Mouse (Mus musculus): ENCODE measurements around the gene Gpr37l1. TPM values are rescaled to one million over a fixed set of nuclear protein-coding genes. Genes with fewer than 3 reads are reported as not detected.

Gene Gpr37l1
- 0.71 and 0.77 TPM in 2 replicates for polyA plus RNA-seq (2015; fragmentation: Nextera tagmentation; extraction: Ambion mirVana)

GRCm38 (mm10) chr1:135167435-135167834, at the start of gene Gpr37l1:
Gene Gpr37l1, minus strand, starts transcription at chr1:135167681.
- Histone ChIP-seq H3K27me3 (replicated peaks; ENCODE audit: control insufficient read depth, insufficient read depth, low read length) (no peaks in the 10 kb centered on the region), H3K27ac (ENCODE audit: low read length) (no peak within 1 kb of the TSS), H3K4me1 (ENCODE audit: control insufficient read depth, insufficient read depth, low read length) (peaks cover 15% of the 10 kb centered on the region; the same call in 1 of the 2 replicates), H3K9me3 (ENCODE audit: control insufficient read depth, low read length) (no peaks in the 10 kb centered on the region), H3K9ac (ENCODE audit: low read depth, low read length) (no peak within 1 kb of the TSS), H3K36me3 (ENCODE audit: control insufficient read depth, insufficient read depth, low read length) (no peaks in the 10 kb centered on the region), H3K4me2 (ENCODE audit: low read depth, low read length) (no peak within 1 kb of the TSS), H3K4me3 (ENCODE audit: low read length) (no peak within 1 kb of the TSS)
- ATAC-seq: no peak
- 72% methylated on average over 11 of the region's 11 CpGs for WGBS

- 67% methylated on average over 9 of the region's 9 CpGs for WGBS
- Histone ChIP-seq H3K9ac (ENCODE audit: low read depth, low read length) (no peak overlapping the region), H3K27ac (ENCODE audit: low read length) (no peak overlapping the region), H3K4me3 (ENCODE audit: low read length) (no peak overlapping the region), H3K4me1 (ENCODE audit: control insufficient read depth, insufficient read depth, low read length) (peaks cover 3% of the 10 kb centered on the region; the same call in 1 of the 2 replicates), H3K4me2 (ENCODE audit: low read depth, low read length) (no peak overlapping the region), H3K27me3 (replicated peaks; ENCODE audit: control insufficient read depth, insufficient read depth, low read length) (no peaks in the 10 kb centered on the region), H3K36me3 (ENCODE audit: control insufficient read depth, insufficient read depth, low read length) (no peaks in the 10 kb centered on the region), H3K9me3 (ENCODE audit: control insufficient read depth, low read length) (no peaks in the 10 kb centered on the region)
- ATAC-seq: peak; percentile 65
Observed at GRCm38 (mm10) chr1:135213772-135214640, 46.5 kb upstream of the Gpr37l1 start.

GRCm38 (mm10) chr1:135210421-135210820, 42.9 kb upstream of the Gpr37l1 start:
- Histone ChIP-seq H3K27me3 (replicated peaks; ENCODE audit: control insufficient read depth, insufficient read depth, low read length) (no peaks in the 10 kb centered on the region), H3K9ac (ENCODE audit: low read depth, low read length) (no peak overlapping the region), H3K4me1 (ENCODE audit: control insufficient read depth, insufficient read depth, low read length) (peaks cover 9% of the 10 kb centered on the region), H3K4me3 (ENCODE audit: low read length) (no peak overlapping the region), H3K4me2 (ENCODE audit: low read depth, low read length) (no peak overlapping the region), H3K27ac (ENCODE audit: low read length) (no peak overlapping the region), H3K9me3 (ENCODE audit: control insufficient read depth, low read length) (no peaks in the 10 kb centered on the region), H3K36me3 (ENCODE audit: control insufficient read depth, insufficient read depth, low read length) (no peaks in the 10 kb centered on the region)
- no peak for ATAC-seq
- 47% methylated on average over 5 of the region's 5 CpGs for WGBS

GRCm38 (mm10) chr1:135208716-135209115, 41.2 kb upstream of the Gpr37l1 start:
- 53% methylated on average over 9 of the region's 9 CpGs for WGBS
- H3K36me3 ChIP-seq (ENCODE audit: control insufficient read depth, insufficient read depth, low read length): no peaks in the 10 kb centered on the region
- H3K27ac ChIP-seq (ENCODE audit: low read length): no peak overlapping the region
- no peak overlapping the region for H3K9ac ChIP-seq (ENCODE audit: low read depth, low read length)
- H3K27me3 ChIP-seq (replicated peaks; ENCODE audit: control insufficient read depth, insufficient read depth, low read length): no peaks in the 10 kb centered on the region
- no peak overlapping the region for H3K4me3 ChIP-seq (ENCODE audit: low read length)
- ATAC-seq: peak; percentile 53
- no peaks in the 10 kb centered on the region for H3K9me3 ChIP-seq (ENCODE audit: control insufficient read depth, low read length)
- peaks cover 12% of the 10 kb centered on the region for H3K4me1 ChIP-seq (ENCODE audit: control insufficient read depth, insufficient read depth, low read length)
- no peak overlapping the region for H3K4me2 ChIP-seq (ENCODE audit: low read depth, low read length)

- Histone ChIP-seq H3K9me3 (ENCODE audit: control insufficient read depth, low read length) (no peaks in the 10 kb centered on the region), H3K9ac (ENCODE audit: low read depth, low read length) (no peak overlapping the region), H3K27me3 (replicated peaks; ENCODE audit: control insufficient read depth, insufficient read depth, low read length) (no peaks in the 10 kb centered on the region), H3K4me2 (ENCODE audit: low read depth, low read length) (no peak overlapping the region), H3K36me3 (ENCODE audit: control insufficient read depth, insufficient read depth, low read length) (no peaks in the 10 kb centered on the region), H3K4me3 (ENCODE audit: low read length) (no peak overlapping the region), H3K27ac (ENCODE audit: low read length) (no peak overlapping the region), H3K4me1 (ENCODE audit: control insufficient read depth, insufficient read depth, low read length) (peaks cover 12% of the 10 kb centered on the region)
- 86% methylated on average over 14 of the region's 14 CpGs for WGBS
- ATAC-seq: no peak
Observed at GRCm38 (mm10) chr1:135206586-135207339, 39.3 kb upstream of the Gpr37l1 start.

- Histone ChIP-seq H3K27ac (ENCODE audit: low read length) (peak overlapping the region; percentile 78), H3K27me3 (replicated peaks; ENCODE audit: control insufficient read depth, insufficient read depth, low read length) (no peaks in the 10 kb centered on the region), H3K9me3 (ENCODE audit: control insufficient read depth, low read length) (no peaks in the 10 kb centered on the region), H3K4me1 (ENCODE audit: control insufficient read depth, insufficient read depth, low read length) (peaks cover 12% of the 10 kb centered on the region), H3K36me3 (ENCODE audit: control insufficient read depth, insufficient read depth, low read length) (no peaks in the 10 kb centered on the region), H3K9ac (ENCODE audit: low read depth, low read length) (no peak overlapping the region), H3K4me2 (ENCODE audit: low read depth, low read length) (no peak overlapping the region), H3K4me3 (ENCODE audit: low read length) (no peak overlapping the region)
- WGBS: 40% methylated on average over 4 of the region's 4 CpGs
- peak; percentile 68 for ATAC-seq
Observed at GRCm38 (mm10) chr1:135205257-135205656, 37.8 kb upstream of the Gpr37l1 start.

GRCm38 (mm10) chr1:135204196-135205126, 37.0 kb upstream of the Gpr37l1 start:
- Histone ChIP-seq H3K9me3 (ENCODE audit: control insufficient read depth, low read length) (no peaks in the 10 kb centered on the region), H3K4me2 (ENCODE audit: low read depth, low read length) (no peak overlapping the region), H3K9ac (ENCODE audit: low read depth, low read length) (no peak overlapping the region), H3K36me3 (ENCODE audit: control insufficient read depth, insufficient read depth, low read length) (no peaks in the 10 kb centered on the region), H3K27ac (ENCODE audit: low read length) (peak overlapping the region; percentile 78), H3K4me3 (ENCODE audit: low read length) (no peak overlapping the region), H3K27me3 (replicated peaks; ENCODE audit: control insufficient read depth, insufficient read depth, low read length) (no peaks in the 10 kb centered on the region), H3K4me1 (ENCODE audit: control insufficient read depth, insufficient read depth, low read length) (peaks cover 15% of the 10 kb centered on the region)
- ATAC-seq: peak; percentile 92
- WGBS: 28% methylated on average over 12 of the region's 12 CpGs

- H3K9ac ChIP-seq (ENCODE audit: low read depth, low read length): no peak overlapping the region
- no peak overlapping the region for H3K4me2 ChIP-seq (ENCODE audit: low read depth, low read length)
- no peaks in the 10 kb centered on the region for H3K27me3 ChIP-seq (replicated peaks; ENCODE audit: control insufficient read depth, insufficient read depth, low read length)
- H3K4me3 ChIP-seq (ENCODE audit: low read length): no peak overlapping the region
- H3K27ac ChIP-seq (ENCODE audit: low read length): peak overlapping the region; percentile 98; the same call in 1 of the 2 replicates
- WGBS: 72% methylated on average over 4 of the region's 4 CpGs
- ATAC-seq: no peak
- no peaks in the 10 kb centered on the region for H3K9me3 ChIP-seq (ENCODE audit: control insufficient read depth, low read length)
- no peaks in the 10 kb centered on the region for H3K36me3 ChIP-seq (ENCODE audit: control insufficient read depth, insufficient read depth, low read length)
- H3K4me1 ChIP-seq (ENCODE audit: control insufficient read depth, insufficient read depth, low read length): peaks cover 18% of the 10 kb centered on the region
Observed at GRCm38 (mm10) chr1:135200400-135200799, 32.9 kb upstream of the Gpr37l1 start.
